Mouse (Mus musculus) midbrain, embryonic 12.5 days (tissue): ENCODE data around the gene Pdzd7. TPM values are rescaled to one million over a fixed set of nuclear protein-coding genes. Genes with fewer than 3 reads are reported as not detected.

Experiments used
- ATAC-seq: fragments of 200-750 bp; cut with Nextera tagmentation; 2 replicates; pipeline ENCODE4 v1.8.0; 2017; ENCODE audit warnings: low read depth, moderate TSS enrichment, moderate library complexity; ENCODE audit not compliant: low FRiP score
- H3K27ac ChIP-seq: fragments of 300-500 bp; sonication (generic); replicated peaks from 2 replicates; pipeline ENCODE4 v1.5.1; 2016; ENCODE audit warnings: mild to moderate bottlenecking
- H3K27me3 ChIP-seq: fragments of 300-500 bp; sonication (generic); 2 replicates; pipeline ENCODE4 v1.6.1; 2016; ENCODE audit warnings: mild to moderate bottlenecking
- H3K36me3 ChIP-seq: fragments of 300-500 bp; sonication (generic); 2 replicates; pipeline ENCODE4 v1.6.1; 2016
- H3K4me1 ChIP-seq: fragments of 300-500 bp; sonication (generic); 2 replicates; pipeline ENCODE4 v1.6.1; 2016
- H3K4me2 ChIP-seq: fragments of 300-500 bp; sonication (generic); replicated peaks from 2 replicates; pipeline ENCODE4 v1.6.1; 2016; ENCODE audit warnings: mild to moderate bottlenecking, moderate library complexity
- H3K4me3 ChIP-seq: fragments of 300-500 bp; sonication (generic); 2 replicates; pipeline ENCODE4 v1.5.1; 2016; ENCODE audit warnings: mild to moderate bottlenecking
- H3K9ac ChIP-seq: fragments of 300-500 bp; sonication (generic); replicated peaks from 2 replicates; pipeline ENCODE4 v1.6.1; 2016; ENCODE audit warnings: mild to moderate bottlenecking, moderate library complexity
- H3K9me3 ChIP-seq: fragments of 300-500 bp; sonication (generic); 2 replicates; pipeline ENCODE4 v1.6.1; 2016; ENCODE audit warnings: mild to moderate bottlenecking
- WGBS: fragments of 180-500 bp; shearing (Covaris S2); methylation state at CpG from one replicate; pipeline ENCODE4 v1.1.7; 2016; 5-methylcytosine and 5-hydroxymethylcytosine counted together
- polyA plus RNA-seq: library from polyadenylated mRNA; unstranded; fragments of >200 nt; fragmentation: Nextera tagmentation; extraction: Ambion mirVana; gene quantifications from 2 replicates; pipeline ENCODE4 v1.2.1, GENCODE M21; 2016

Pdzd7 gene
- polyA plus RNA-seq, 1 experiment from 2014 or later, result 0.84 TPM

DNA sequence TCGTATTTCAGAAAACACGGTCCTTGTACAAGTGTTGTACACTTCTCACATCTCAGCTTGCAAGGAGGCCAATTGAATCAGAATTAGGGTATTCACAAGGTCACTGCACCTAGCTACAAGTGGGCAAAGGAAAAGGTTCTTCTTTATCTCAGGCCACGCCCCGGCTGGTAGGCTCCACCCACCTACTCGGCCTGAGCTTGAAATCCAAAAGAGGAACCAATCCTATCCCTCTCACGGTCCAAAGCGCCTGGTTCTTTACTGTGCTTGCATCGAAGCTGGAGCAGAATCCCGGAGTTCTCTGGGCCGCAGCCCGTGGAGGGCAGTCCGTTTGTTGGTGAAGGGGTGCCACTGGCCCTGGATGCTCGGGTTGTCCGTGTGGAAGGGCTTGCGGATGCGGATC lies 40.1 kb downstream of the Pdzd7 start, which contains the start of gene Twnk:
TSS of gene Twnk (plus strand) at position 220 of the 400 bp plus-strand sequence.
- Histone ChIP-seq H3K4me1 (peaks cover 22% of the 10 kb centered on the region), H3K4me3 (peak within 1 kb of the TSS; percentile 97), H3K4me2 (peak within 1 kb of the TSS; percentile 88), H3K27ac (peak within 1 kb of the TSS; percentile 77), H3K9me3 (no peaks in the 10 kb centered on the region), H3K9ac (peak within 1 kb of the TSS; percentile 84), H3K27me3 (no peaks in the 10 kb centered on the region), H3K36me3 (peaks cover 57% of the 10 kb centered on the region)
- WGBS, result 9% methylated on average over 16 of the region's 16 CpGs
- ATAC-seq, result no peak

DNA sequence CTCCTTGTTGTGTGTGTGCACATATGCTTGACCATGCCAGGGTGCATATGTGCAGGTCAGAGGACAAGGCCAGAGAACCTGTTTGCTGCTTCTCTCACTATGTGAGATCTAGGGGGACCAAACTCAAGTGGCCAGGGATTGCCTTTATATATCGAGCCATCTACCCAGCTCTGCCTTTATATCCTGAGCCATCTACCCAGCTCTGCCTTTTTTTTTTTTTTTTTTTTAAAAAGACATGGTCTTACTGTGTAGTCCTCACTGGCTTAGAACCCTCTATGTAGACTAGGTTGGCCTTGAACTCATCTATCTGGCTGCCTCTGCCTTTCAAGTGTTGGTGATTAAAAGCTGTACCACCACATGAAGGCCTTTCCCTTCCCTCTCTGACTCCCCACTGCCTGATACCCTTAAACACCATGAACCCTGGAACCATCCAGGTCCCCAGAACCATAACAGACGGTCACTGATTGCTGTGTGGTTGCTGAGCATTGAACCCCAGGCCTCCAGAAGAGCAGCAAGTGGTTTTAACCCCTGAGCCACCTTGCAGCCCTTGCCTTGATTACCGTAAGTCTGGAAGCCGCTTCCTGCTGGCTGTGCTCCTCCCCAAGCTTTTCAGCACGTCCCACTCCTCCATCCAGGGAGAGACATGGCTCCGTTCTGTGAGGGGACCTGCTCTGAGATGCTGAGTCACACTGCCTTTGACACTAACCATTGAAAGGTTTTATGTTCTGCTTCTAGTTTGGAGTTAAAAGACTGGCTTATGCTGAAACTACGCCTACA lies 41.6 kb downstream of the Pdzd7 start:
- Histone ChIP-seq H3K9ac (no peak overlapping the region), H3K4me1 (peaks cover 22% of the 10 kb centered on the region), H3K4me2 (no peak overlapping the region), H3K9me3 (no peaks in the 10 kb centered on the region), H3K4me3 (no peak overlapping the region), H3K27ac (no peak overlapping the region), H3K36me3 (peaks cover 60% of the 10 kb centered on the region), H3K27me3 (no peaks in the 10 kb centered on the region)
- ATAC-seq, result no peak
- 86% methylated on average over 7 of the region's 7 CpGs for WGBS

GRCm38 (mm10) chr19:45002301-45002700 lies 43.2 kb downstream of the Pdzd7 start:
- H3K9me3 ChIP-seq, result no peaks in the 10 kb centered on the region
- no peak overlapping the region for H3K9ac ChIP-seq
- no peak overlapping the region for H3K4me3 ChIP-seq
- no peaks in the 10 kb centered on the region for H3K27me3 ChIP-seq
- no peak overlapping the region for H3K4me2 ChIP-seq
- WGBS, result 64% methylated on average over 3 of the region's 3 CpGs
- H3K27ac ChIP-seq, result no peak overlapping the region
- no peak for ATAC-seq
- H3K36me3 ChIP-seq, result peaks cover 69% of the 10 kb centered on the region
- H3K4me1 ChIP-seq, result peaks cover 17% of the 10 kb centered on the region

DNA sequence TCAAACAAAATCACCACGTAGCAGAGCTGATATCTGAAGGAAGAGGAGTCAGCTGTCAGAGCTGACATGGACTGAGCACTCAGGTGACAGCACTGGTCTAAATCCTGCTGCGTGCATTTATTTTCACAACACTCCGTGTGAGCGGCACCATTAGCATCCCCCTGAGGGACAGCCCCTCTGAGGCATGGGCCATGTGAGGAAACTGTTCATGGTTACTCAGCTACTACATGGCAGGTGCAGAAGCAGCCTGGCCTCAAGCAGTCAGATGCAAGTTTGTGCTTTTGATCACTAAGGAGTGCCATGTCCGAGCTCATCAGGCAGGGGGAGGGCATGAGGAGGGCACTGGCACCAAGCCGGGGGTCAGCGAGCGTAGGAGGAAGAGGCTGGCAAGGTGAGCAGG lies 45.9 kb downstream of the Pdzd7 start:
- H3K9me3 ChIP-seq, result no peaks in the 10 kb centered on the region
- H3K4me3 ChIP-seq, result no peak overlapping the region
- H3K4me2 ChIP-seq, result no peak overlapping the region
- no peak for ATAC-seq
- 89% methylated on average over 8 of the region's 8 CpGs for WGBS
- no peaks in the 10 kb centered on the region for H3K27me3 ChIP-seq
- no peak overlapping the region for H3K9ac ChIP-seq
- H3K27ac ChIP-seq, result no peak overlapping the region
- H3K4me1 ChIP-seq, result no peaks in the 10 kb centered on the region; the same call in 1 of the 2 replicates
- H3K36me3 ChIP-seq, result peaks cover 79% of the 10 kb centered on the region

DNA sequence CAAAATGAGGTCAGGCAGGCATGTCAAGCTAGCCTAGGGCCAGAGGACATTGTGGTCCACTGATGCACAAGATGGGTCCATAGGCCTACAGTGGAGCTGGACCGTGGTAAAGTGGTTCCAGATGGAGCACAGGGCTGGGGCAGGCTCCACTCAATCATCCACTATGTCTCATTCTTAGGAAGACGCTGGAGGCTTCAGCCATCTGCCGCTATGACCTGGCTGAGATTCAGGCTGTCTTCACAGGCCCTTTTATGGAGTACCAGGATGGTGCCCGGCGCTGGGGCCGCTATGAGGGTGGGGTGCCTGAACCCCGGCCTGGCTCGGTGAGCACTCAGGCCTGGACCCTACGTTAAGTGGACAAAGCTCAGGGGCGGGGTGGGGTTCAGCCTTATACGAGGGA lies 47.7 kb downstream of the Pdzd7 start:
- Histone ChIP-seq H3K4me1 (no peaks in the 10 kb centered on the region), H3K4me2 (no peak overlapping the region), H3K36me3 (peaks cover 71% of the 10 kb centered on the region), H3K9me3 (no peaks in the 10 kb centered on the region), H3K27ac (no peak overlapping the region), H3K9ac (no peak overlapping the region), H3K27me3 (no peaks in the 10 kb centered on the region), H3K4me3 (no peak overlapping the region)
- 87% methylated on average over 11 of the region's 11 CpGs for WGBS
- ATAC-seq, result no peak

GRCm38 (mm10) chr19:44992712-44993111 lies 52.8 kb downstream of the Pdzd7 start:
- H3K9me3 ChIP-seq, result no peaks in the 10 kb centered on the region
- ATAC-seq, result no peak
- peaks cover 26% of the 10 kb centered on the region for H3K36me3 ChIP-seq
- H3K27me3 ChIP-seq, result peaks cover 7% of the 10 kb centered on the region; the same call in 1 of the 2 replicates
- no peak overlapping the region for H3K9ac ChIP-seq
- H3K27ac ChIP-seq, result no peak overlapping the region
- H3K4me1 ChIP-seq, result peaks cover 31% of the 10 kb centered on the region
- H3K4me3 ChIP-seq, result no peak overlapping the region
- H3K4me2 ChIP-seq, result no peak overlapping the region
- WGBS, result 68% methylated on average over 7 of the region's 7 CpGs

- H3K36me3 ChIP-seq, result peaks cover 22% of the 10 kb centered on the region
- H3K9ac ChIP-seq, result no peak overlapping the region
- no peak overlapping the region for H3K27ac ChIP-seq
- no peak overlapping the region for H3K4me2 ChIP-seq
- H3K9me3 ChIP-seq, result no peaks in the 10 kb centered on the region
- peaks cover 11% of the 10 kb centered on the region; the same call in 1 of the 2 replicates for H3K27me3 ChIP-seq
- WGBS, result 68% methylated on average over 7 of the region's 7 CpGs
- H3K4me1 ChIP-seq, result peaks cover 31% of the 10 kb centered on the region
- H3K4me3 ChIP-seq, result no peak overlapping the region
- ATAC-seq, result no peak
These were observed 53.3 kb downstream of the Pdzd7 start for GRCm38 (mm10) chr19:44992246-44992645.

- no peak overlapping the region for H3K4me3 ChIP-seq
- peaks cover 12% of the 10 kb centered on the region for H3K36me3 ChIP-seq
- H3K4me1 ChIP-seq, result peaks cover 31% of the 10 kb centered on the region
- 88% methylated on average over 8 of the region's 8 CpGs for WGBS
- H3K9ac ChIP-seq, result 0 out of 2 replicates have a peak overlapping the region, but pooled peaks have one; percentile 0
- ATAC-seq, result no peak
- H3K27ac ChIP-seq, result no peak overlapping the region
- peaks cover 20% of the 10 kb centered on the region; the same call in 1 of the 2 replicates for H3K27me3 ChIP-seq
- no peaks in the 10 kb centered on the region for H3K9me3 ChIP-seq
- peak overlapping the region; percentile 83; the same call in 1 of the 2 replicates for H3K4me2 ChIP-seq
These were observed 54.5 kb downstream of the Pdzd7 start for GRCm38 (mm10) chr19:44991031-44991430.

DNA sequence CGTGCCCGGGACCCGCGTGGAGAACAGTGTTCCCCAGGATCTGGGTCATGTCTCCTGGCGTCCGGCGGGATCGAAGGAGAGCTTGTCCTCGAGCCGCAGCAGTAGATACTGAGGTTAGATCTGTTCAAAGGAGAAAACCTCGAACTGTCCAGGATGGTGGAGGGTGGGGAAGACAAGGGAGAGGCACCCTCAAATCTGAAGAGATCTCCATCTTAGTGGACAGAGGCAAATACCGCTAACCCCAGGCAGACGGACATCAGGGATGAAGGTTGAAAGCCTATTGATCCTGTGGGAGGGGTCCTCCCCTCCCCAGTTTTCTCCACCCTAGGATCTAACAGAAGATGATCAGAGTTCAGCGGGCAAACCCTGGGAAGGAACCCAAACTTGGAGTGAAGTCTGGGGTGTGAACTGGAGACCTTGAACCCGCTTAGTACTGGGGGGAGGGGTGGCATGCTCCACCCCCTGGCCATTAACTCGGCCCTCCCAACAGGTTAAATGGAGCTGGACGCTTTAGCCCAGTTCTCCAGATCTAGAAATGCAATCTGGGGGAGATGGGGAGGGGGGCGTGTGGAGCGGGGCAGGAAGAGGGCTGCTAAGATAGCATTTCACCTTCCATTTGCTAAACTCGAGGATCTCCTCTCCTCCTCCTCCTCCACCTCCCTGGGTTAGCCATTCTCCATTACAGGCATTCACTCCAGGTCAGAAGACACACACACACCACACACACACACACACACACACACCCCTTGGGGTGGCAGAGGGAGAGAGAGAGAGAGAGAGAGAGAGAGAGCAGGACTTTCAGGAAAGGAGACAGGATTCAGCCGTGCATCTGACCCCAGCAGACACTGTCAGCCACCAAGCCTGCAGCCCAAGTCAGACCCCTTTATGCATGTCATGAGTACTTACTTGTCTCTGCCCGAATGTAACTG lies 55.7 kb downstream of the Pdzd7 start:
- Histone ChIP-seq H3K9me3 (no peaks in the 10 kb centered on the region), H3K9ac (peak overlapping the region; percentile 81), H3K36me3 (peaks cover 12% of the 10 kb centered on the region), H3K27ac (peak overlapping the region; percentile 66), H3K4me3 (peak overlapping the region; percentile 70), H3K4me1 (peaks cover 31% of the 10 kb centered on the region), H3K27me3 (peaks cover 23% of the 10 kb centered on the region; the same call in 1 of the 2 replicates), H3K4me2 (peak overlapping the region; percentile 83)
- 5% methylated on average over 22 of the region's 22 CpGs for WGBS
- ATAC-seq, result peak; percentile 55; the same call in 1 of the 2 replicates

- Histone ChIP-seq H3K27ac (peak within 1 kb of the TSS; percentile 66), H3K9ac (peak within 1 kb of the TSS; percentile 81), H3K36me3 (peaks cover 12% of the 10 kb centered on the region), H3K9me3 (no peaks in the 10 kb centered on the region), H3K4me1 (peaks cover 31% of the 10 kb centered on the region), H3K4me3 (peak within 1 kb of the TSS; percentile 70), H3K27me3 (peaks cover 23% of the 10 kb centered on the region; the same call in 1 of the 2 replicates), H3K4me2 (peak within 1 kb of the TSS; percentile 83)
- under 1% methylated on average over 52 of the region's 58 CpGs for WGBS
- ATAC-seq, result peak; percentile 85
These were observed 56.5 kb downstream of the Pdzd7 start, which contains the start of gene Sema4g for GRCm38 (mm10) chr19:44988831-44989566. Sema4g (plus strand) TSS chr19:44989101.

DNA sequence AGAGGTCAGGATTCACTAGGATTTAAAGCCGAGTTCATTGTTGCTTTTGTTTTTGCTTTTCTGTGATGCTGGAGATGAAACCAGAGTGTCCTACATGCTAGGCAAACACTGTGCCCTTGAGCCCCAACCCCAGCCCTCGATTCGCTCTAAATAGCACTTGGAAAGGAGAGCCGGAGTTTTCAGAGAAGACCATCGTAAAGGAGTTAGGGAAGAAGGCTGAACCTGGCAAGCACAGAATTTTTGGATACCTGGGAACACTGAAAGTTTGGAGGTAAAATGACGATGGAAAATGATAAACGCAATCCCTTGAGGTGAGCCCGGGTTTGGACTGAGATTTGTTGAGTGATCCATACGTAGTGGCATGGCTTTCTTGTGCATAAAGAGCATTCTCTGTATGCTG lies 57.2 kb downstream of the Pdzd7 start:
- 22% methylated on average over 9 of the region's 9 CpGs for WGBS
- H3K27ac ChIP-seq, result peak overlapping the region; percentile 66
- peak overlapping the region; percentile 81 for H3K9ac ChIP-seq
- ATAC-seq, result no peak
- no peaks in the 10 kb centered on the region for H3K9me3 ChIP-seq
- peaks cover 23% of the 10 kb centered on the region; the same call in 1 of the 2 replicates for H3K27me3 ChIP-seq
- peak overlapping the region; percentile 83 for H3K4me2 ChIP-seq
- H3K4me1 ChIP-seq, result peaks cover 31% of the 10 kb centered on the region
- peaks cover 7% of the 10 kb centered on the region for H3K36me3 ChIP-seq
- H3K4me3 ChIP-seq, result peak overlapping the region; percentile 70
